Mouse (Mus musculus) stomach, embryonic 15.5 days (tissue): ENCODE data around the gene Tmem169. TPM values are rescaled to one million over a fixed set of nuclear protein-coding genes. Genes with fewer than 3 reads are reported as not detected.

Experiments used
- ATAC-seq: fragments of 200-750 bp; cut with Nextera tagmentation; 2 replicates; pipeline ENCODE4 v1.8.0; 2017; ENCODE audit warnings: low read depth, moderate number of reproducible peaks, moderate TSS enrichment; ENCODE audit not compliant: insufficient read depth, low FRiP score
- H3K27ac ChIP-seq: fragments of 300-500 bp; sonication (generic); 2 replicates; pipeline ENCODE4 v1.5.1; 2015; ENCODE audit warnings: mild to moderate bottlenecking, inconsistent platforms
- H3K27me3 ChIP-seq: fragments of 300-500 bp; sonication (generic); replicated peaks from 2 replicates; pipeline ENCODE4 v1.6.1; 2015; ENCODE audit warnings: inconsistent platforms
- H3K36me3 ChIP-seq: fragments of 300-500 bp; sonication (generic); 2 replicates; pipeline ENCODE4 v1.6.1; 2015; ENCODE audit warnings: inconsistent platforms
- H3K4me1 ChIP-seq: fragments of 300-500 bp; sonication (generic); 2 replicates; pipeline ENCODE4 v1.6.1; 2015; ENCODE audit warnings: inconsistent platforms
- H3K4me2 ChIP-seq: fragments of 300-500 bp; sonication (generic); 2 replicates; pipeline ENCODE4 v1.6.1; 2015; ENCODE audit warnings: mild to moderate bottlenecking, inconsistent platforms
- H3K4me3 ChIP-seq: fragments of 300-500 bp; sonication (generic); replicated peaks from 2 replicates; pipeline ENCODE4 v1.5.1; 2015; ENCODE audit warnings: inconsistent platforms
- H3K9ac ChIP-seq: fragments of 300-500 bp; sonication (generic); 2 replicates; pipeline ENCODE4 v1.6.1; 2015; ENCODE audit warnings: inconsistent platforms
- H3K9me3 ChIP-seq: fragments of 300-500 bp; sonication (generic); 2 replicates; pipeline ENCODE4 v1.6.1; 2016; ENCODE audit warnings: inconsistent platforms
- WGBS: fragments of 180-500 bp; shearing (Covaris S2); methylation state at CpG from one replicate; pipeline ENCODE4 v1.1.7; 2015; 5-methylcytosine and 5-hydroxymethylcytosine counted together
- polyA plus RNA-seq: library from polyadenylated mRNA; unstranded; fragments of >200 nt; fragmentation: Nextera tagmentation; extraction: Ambion mirVana; gene quantifications from 2 replicates; pipeline ENCODE4 v1.2.1, GENCODE M21; 2015

Tmem169 gene
- polyA plus RNA-seq, 1 experiment from 2014 or later, result 3.2 TPM

GRCm38 (mm10) chr1:72288527-72289150 is 4.5 kb downstream of the Tmem169 start:
- 85% methylated on average over 4 of the region's 4 CpGs for WGBS
- Histone ChIP-seq H3K9ac (no peak overlapping the region), H3K27ac (no peak overlapping the region), H3K4me3 (no peak overlapping the region), H3K9me3 (no peaks in the 10 kb centered on the region), H3K36me3 (no peaks in the 10 kb centered on the region), H3K27me3 (no peaks in the 10 kb centered on the region), H3K4me2 (no peak overlapping the region), H3K4me1 (peaks cover 3% of the 10 kb centered on the region; the same call in 1 of the 2 replicates)
- ATAC-seq, result no peak

GRCm38 (mm10) chr1:72290896-72291295 is 6.7 kb downstream of the Tmem169 start:
- no peaks in the 10 kb centered on the region for H3K9me3 ChIP-seq
- no peaks in the 10 kb centered on the region for H3K27me3 ChIP-seq
- no peak overlapping the region for H3K4me3 ChIP-seq
- ATAC-seq, result no peak
- no peak overlapping the region for H3K27ac ChIP-seq
- H3K4me1 ChIP-seq, result peaks cover 3% of the 10 kb centered on the region; the same call in 1 of the 2 replicates
- no peaks in the 10 kb centered on the region for H3K36me3 ChIP-seq
- 94% methylated on average over 4 of the region's 4 CpGs for WGBS
- H3K4me2 ChIP-seq, result no peak overlapping the region
- H3K9ac ChIP-seq, result no peak overlapping the region

- WGBS, result 91% methylated on average over 4 of the region's 4 CpGs
- Histone ChIP-seq H3K4me2 (no peak overlapping the region), H3K4me3 (no peak overlapping the region), H3K27ac (no peak overlapping the region), H3K27me3 (no peaks in the 10 kb centered on the region), H3K4me1 (peaks cover 3% of the 10 kb centered on the region; the same call in 1 of the 2 replicates), H3K36me3 (no peaks in the 10 kb centered on the region), H3K9me3 (no peaks in the 10 kb centered on the region), H3K9ac (no peak overlapping the region)
- ATAC-seq, result no peak
Measured at GRCm38 (mm10) chr1:72291421-72291820, 7.3 kb downstream of the Tmem169 start.

GRCm38 (mm10) chr1:72291925-72292324 is 7.8 kb downstream of the Tmem169 start:
- H3K36me3 ChIP-seq, result no peaks in the 10 kb centered on the region
- WGBS, result 86% methylated on average over 2 of the region's 2 CpGs
- peaks cover 3% of the 10 kb centered on the region; the same call in 1 of the 2 replicates for H3K4me1 ChIP-seq

GRCm38 (mm10) chr1:72293869-72294663 is 9.9 kb downstream of the Tmem169 start:
- H3K27ac ChIP-seq, result no peak overlapping the region
- no peaks in the 10 kb centered on the region for H3K4me1 ChIP-seq
- H3K36me3 ChIP-seq, result no peaks in the 10 kb centered on the region
- ATAC-seq, result no peak
- no peak overlapping the region for H3K4me3 ChIP-seq
- H3K9ac ChIP-seq, result no peak overlapping the region
- 59% methylated on average over 4 of the region's 4 CpGs for WGBS
- H3K9me3 ChIP-seq, result no peaks in the 10 kb centered on the region
- no peaks in the 10 kb centered on the region for H3K27me3 ChIP-seq
- H3K4me2 ChIP-seq, result no peak overlapping the region

More at GRCm38 (mm10) chr1:72291925-72292324, 7.8 kb downstream of the Tmem169 start:
- no peak overlapping the region for H3K4me3 ChIP-seq
- H3K9ac ChIP-seq, result no peak overlapping the region
- no peak overlapping the region for H3K27ac ChIP-seq
- H3K27me3 ChIP-seq, result no peaks in the 10 kb centered on the region
- no peak for ATAC-seq
- H3K4me2 ChIP-seq, result no peak overlapping the region
- no peaks in the 10 kb centered on the region for H3K9me3 ChIP-seq

GRCm38 (mm10) chr1:72295746-72296145 is 11.6 kb downstream of the Tmem169 start:
- no peak for ATAC-seq
- no peak overlapping the region for H3K4me3 ChIP-seq
- no peaks in the 10 kb centered on the region for H3K4me1 ChIP-seq
- 77% methylated on average over 8 of the region's 8 CpGs for WGBS
- H3K36me3 ChIP-seq, result no peaks in the 10 kb centered on the region
- H3K27me3 ChIP-seq, result no peaks in the 10 kb centered on the region
- no peak overlapping the region for H3K4me2 ChIP-seq
- H3K27ac ChIP-seq, result no peak overlapping the region
- no peak overlapping the region for H3K9ac ChIP-seq
- no peaks in the 10 kb centered on the region for H3K9me3 ChIP-seq

GRCm38 (mm10) chr1:72301845-72302244 is 17.7 kb downstream of the Tmem169 start:
- no peak overlapping the region for H3K27ac ChIP-seq
- whole genome bisulfite sequencing, result 73% methylated on average over 1 of the region's 1 CpGs
- H3K4me2 ChIP-seq, result no peak overlapping the region
- H3K4me3 ChIP-seq, result no peak overlapping the region
- H3K9ac ChIP-seq, result no peak overlapping the region
- no peaks in the 10 kb centered on the region for H3K27me3 ChIP-seq
- no peak for ATAC-seq
- no peaks in the 10 kb centered on the region for H3K4me1 ChIP-seq
- H3K36me3 ChIP-seq, result no peaks in the 10 kb centered on the region
- no peaks in the 10 kb centered on the region for H3K9me3 ChIP-seq

GRCm38 (mm10) chr1:72306241-72306640 is 22.1 kb downstream of the Tmem169 start:
- H3K9ac ChIP-seq, result no peak overlapping the region
- 61% methylated on average over 3 of the region's 3 CpGs for WGBS
- peak overlapping the region; percentile 68; the same call in 1 of the 2 replicates for H3K4me2 ChIP-seq
- no peaks in the 10 kb centered on the region for H3K27me3 ChIP-seq
- no peak overlapping the region for H3K4me3 ChIP-seq
- H3K27ac ChIP-seq, result no peak overlapping the region
- ATAC-seq, result no peak
- H3K9me3 ChIP-seq, result no peaks in the 10 kb centered on the region
- H3K4me1 ChIP-seq, result peaks cover 2% of the 10 kb centered on the region; the same call in 1 of the 2 replicates
- H3K36me3 ChIP-seq, result no peaks in the 10 kb centered on the region

GRCm38 (mm10) chr1:72306679-72307181 is 22.6 kb downstream of the Tmem169 start:
- Histone ChIP-seq H3K9ac (peak overlapping the region; percentile 74; the same call in 1 of the 2 replicates), H3K9me3 (no peaks in the 10 kb centered on the region), H3K27me3 (no peaks in the 10 kb centered on the region), H3K4me1 (peaks cover 2% of the 10 kb centered on the region; the same call in 1 of the 2 replicates), H3K4me3 (peak overlapping the region; percentile 70), H3K4me2 (peak overlapping the region; percentile 68), H3K27ac (peak overlapping the region; percentile 89), H3K36me3 (no peaks in the 10 kb centered on the region)
- WGBS, result 4% methylated on average over 11 of the region's 11 CpGs
- peak; percentile 78 for ATAC-seq

GRCm38 (mm10) chr1:72307317-72307798 is 23.2 kb downstream of the Tmem169 start, which contains the start of gene Xrcc5:
TSS of gene Xrcc5 (plus strand) at chr1:72307421.
- H3K4me1 ChIP-seq, result peaks cover 2% of the 10 kb centered on the region; the same call in 1 of the 2 replicates
- peak; percentile 99 for ATAC-seq
- H3K4me2 ChIP-seq, result peak within 1 kb of the TSS; percentile 68
- no peaks in the 10 kb centered on the region for H3K9me3 ChIP-seq
- under 1% methylated on average over 21 of the region's 21 CpGs for WGBS
- no peaks in the 10 kb centered on the region for H3K36me3 ChIP-seq
- H3K27me3 ChIP-seq, result no peaks in the 10 kb centered on the region
- peak within 1 kb of the TSS; percentile 74 for H3K9ac ChIP-seq
- peak within 1 kb of the TSS; percentile 70 for H3K4me3 ChIP-seq
- peak within 1 kb of the TSS; percentile 89 for H3K27ac ChIP-seq

- Histone ChIP-seq H3K9ac (no peak overlapping the region), H3K27me3 (no peaks in the 10 kb centered on the region), H3K27ac (no peak overlapping the region), H3K9me3 (no peaks in the 10 kb centered on the region), H3K4me2 (no peak overlapping the region), H3K4me1 (peaks cover 2% of the 10 kb centered on the region; the same call in 1 of the 2 replicates), H3K36me3 (no peaks in the 10 kb centered on the region), H3K4me3 (no peak overlapping the region)
- WGBS, result 70% methylated on average over 4 of the region's 4 CpGs
- no peak for ATAC-seq
Measured at GRCm38 (mm10) chr1:72308919-72309318, 24.8 kb downstream of the Tmem169 start.
